Mouse (Mus musculus): ENCODE measurements around the gene Atrip. TPM values are rescaled to one million over a fixed set of nuclear protein-coding genes. Genes with fewer than 3 reads are reported as not detected.

Gene Atrip
- polyA plus RNA-seq (2015; fragmentation: Nextera tagmentation; extraction: Ambion mirVana): 27.8 and 32.4 TPM in 2 replicates

DNA sequence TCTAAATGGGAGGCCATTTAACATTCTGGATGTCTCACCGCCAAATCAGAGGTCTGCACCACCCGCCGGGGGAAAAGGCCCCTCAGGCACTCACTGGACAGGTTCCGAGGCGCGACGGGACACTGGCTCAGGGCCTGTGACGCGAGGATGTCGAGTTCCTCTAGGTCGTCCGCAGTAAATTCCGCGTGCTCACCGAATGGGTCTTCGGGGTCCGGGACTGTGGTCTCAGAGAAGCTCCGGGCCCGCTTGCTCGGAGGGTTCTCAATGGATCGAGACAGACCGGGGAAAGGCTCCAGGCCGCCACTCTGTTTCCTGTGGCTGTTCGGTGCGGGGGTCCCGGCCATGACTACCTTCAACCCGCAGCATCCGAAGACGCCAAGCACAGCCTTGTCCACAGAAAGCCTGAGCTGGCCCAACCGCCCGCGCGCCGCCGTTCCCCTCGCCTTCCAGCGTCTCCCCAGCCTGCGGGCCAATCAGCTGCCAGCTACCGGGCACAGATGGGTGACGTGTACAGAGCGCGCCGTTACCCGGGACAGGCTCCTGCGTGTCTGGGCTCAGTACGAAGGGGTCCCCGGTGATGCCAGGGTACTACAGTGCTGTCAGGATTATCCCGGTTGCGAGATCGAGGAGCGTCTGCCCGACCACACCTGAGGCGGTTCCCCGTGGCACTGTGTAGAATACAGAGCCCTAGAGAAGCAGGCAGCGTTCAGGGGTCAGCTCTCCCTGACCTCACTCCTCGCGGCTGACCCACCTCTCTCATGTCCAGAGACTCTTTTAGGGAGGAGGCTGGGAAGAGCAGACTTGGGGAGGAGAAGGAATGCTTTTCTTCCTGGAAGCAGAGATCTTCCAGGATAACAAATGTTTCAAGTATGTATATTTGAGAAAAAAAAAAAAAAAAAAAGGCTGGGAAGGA is at the start of gene Atrip:
Atrip (minus strand) TSS at position 464 of the 913 bp plus-strand sequence.
- H3K9ac ChIP-seq: peak within 1 kb of the TSS; percentile 88
- no peaks in the 10 kb centered on the region for H3K27me3 ChIP-seq
- H3K36me3 ChIP-seq: peaks cover 40% of the 10 kb centered on the region
- ATAC-seq (ENCODE audit: low FRiP score): peak; percentile 98
- H3K9me3 ChIP-seq: no peaks in the 10 kb centered on the region
- peak within 1 kb of the TSS; percentile 88 for H3K27ac ChIP-seq
- H3K4me3 ChIP-seq: peak within 1 kb of the TSS; percentile 70
- peak within 1 kb of the TSS; percentile 95 for H3K4me2 ChIP-seq
- peaks cover 29% of the 10 kb centered on the region for H3K4me1 ChIP-seq (replicated peaks)
- under 1% methylated on average over 57 of the region's 57 CpGs for WGBS

DNA sequence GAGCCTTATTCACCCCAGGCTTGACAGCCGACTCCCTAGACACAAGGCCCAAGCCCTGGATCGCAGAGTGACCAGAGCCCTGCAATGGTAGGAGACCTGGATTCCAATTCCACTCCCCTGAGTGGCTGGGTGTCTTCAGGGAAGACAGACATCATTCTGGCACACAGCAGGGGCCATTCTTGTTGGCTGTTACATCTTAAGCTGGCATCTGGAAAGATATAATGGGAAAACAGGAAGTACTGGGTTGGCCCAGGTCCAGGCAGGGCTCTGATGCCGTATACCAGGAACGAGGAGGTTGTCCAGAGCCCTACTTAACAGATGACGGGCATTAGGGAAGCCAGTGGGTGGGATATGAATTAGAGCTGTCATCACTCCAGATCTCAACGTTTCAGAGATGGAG is 49.3 kb upstream of the Atrip start:
- ATAC-seq (ENCODE audit: low FRiP score): peak; percentile 23; the same call in 1 of the 2 replicates
- Histone ChIP-seq H3K9me3 (no peaks in the 10 kb centered on the region), H3K9ac (no peak overlapping the region), H3K36me3 (peaks cover 26% of the 10 kb centered on the region), H3K4me3 (no peak overlapping the region), H3K27ac (no peak overlapping the region), H3K27me3 (no peaks in the 10 kb centered on the region), H3K4me1 (replicated peaks) (0 out of 2 replicates have a peak, but pooled peaks cover 4% of the 10 kb centered on the region), H3K4me2 (no peak overlapping the region)
- WGBS: 51% methylated on average over 6 of the region's 6 CpGs

- no peak overlapping the region for H3K4me3 ChIP-seq
- no peak overlapping the region for H3K4me2 ChIP-seq
- WGBS: 48% methylated on average over 2 of the region's 2 CpGs
- H3K9ac ChIP-seq: no peak overlapping the region
- H3K36me3 ChIP-seq: peaks cover 32% of the 10 kb centered on the region
- H3K27me3 ChIP-seq: no peaks in the 10 kb centered on the region
- no peak for ATAC-seq (ENCODE audit: low FRiP score)
- H3K27ac ChIP-seq: no peak overlapping the region
- H3K9me3 ChIP-seq: no peaks in the 10 kb centered on the region
- H3K4me1 ChIP-seq (replicated peaks): 0 out of 2 replicates have a peak, but pooled peaks cover 4% of the 10 kb centered on the region
These were observed 48.7 kb upstream of the Atrip start for GRCm38 (mm10) chr9:109122553-109123085.

- no peak for ATAC-seq (ENCODE audit: low FRiP score)
- H3K4me2 ChIP-seq: no peak overlapping the region
- 89% methylated on average over 6 of the region's 6 CpGs for WGBS
These were observed 47.0 kb upstream of the Atrip start for GRCm38 (mm10) chr9:109120956-109121355.

GRCm38 (mm10) chr9:109119571-109119970 is 45.6 kb upstream of the Atrip start:
- no peak for ATAC-seq (ENCODE audit: low FRiP score)
- no peak overlapping the region for H3K4me3 ChIP-seq
- H3K27me3 ChIP-seq: no peaks in the 10 kb centered on the region
- 0 out of 2 replicates have a peak, but pooled peaks cover 4% of the 10 kb centered on the region for H3K4me1 ChIP-seq (replicated peaks)
- 93% methylated on average over 9 of the region's 9 CpGs for WGBS
- H3K9me3 ChIP-seq: no peaks in the 10 kb centered on the region
- no peak overlapping the region for H3K4me2 ChIP-seq
- H3K36me3 ChIP-seq: peaks cover 63% of the 10 kb centered on the region
- H3K9ac ChIP-seq: no peak overlapping the region
- no peak overlapping the region for H3K27ac ChIP-seq

More at GRCm38 (mm10) chr9:109120956-109121355, 47.0 kb upstream of the Atrip start:
- H3K27ac ChIP-seq: no peak overlapping the region
- no peaks in the 10 kb centered on the region for H3K27me3 ChIP-seq
- H3K4me3 ChIP-seq: no peak overlapping the region
- H3K36me3 ChIP-seq: peaks cover 49% of the 10 kb centered on the region
- no peak overlapping the region for H3K9ac ChIP-seq
- H3K4me1 ChIP-seq (replicated peaks): 0 out of 2 replicates have a peak, but pooled peaks cover 4% of the 10 kb centered on the region
- H3K9me3 ChIP-seq: no peaks in the 10 kb centered on the region

DNA sequence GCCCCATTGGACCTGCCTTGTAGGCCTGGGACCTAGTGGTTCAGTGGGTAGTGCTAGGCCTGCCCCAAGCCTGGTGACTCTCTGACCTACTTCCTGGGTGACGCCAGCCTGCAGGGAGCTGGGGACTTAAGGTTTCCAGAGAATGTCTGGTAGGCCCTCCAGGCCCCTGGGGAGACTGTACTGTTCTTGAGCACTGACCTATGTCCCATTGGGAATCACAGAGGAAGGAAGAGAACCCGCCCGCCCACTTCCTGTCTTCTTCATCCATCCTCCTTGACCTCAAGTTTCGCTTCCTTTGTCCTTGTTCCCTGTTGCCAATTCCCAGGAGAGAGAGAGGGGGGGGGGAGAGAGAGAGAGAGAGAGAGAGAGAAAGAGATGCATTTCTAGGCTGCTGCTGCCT is 44.2 kb upstream of the Atrip start:
- H3K4me1 ChIP-seq (replicated peaks): 0 out of 2 replicates have a peak, but pooled peaks cover under 1% of the 10 kb centered on the region
- WGBS: 81% methylated on average over 4 of the region's 4 CpGs
- no peak overlapping the region for H3K4me3 ChIP-seq
- peaks cover 77% of the 10 kb centered on the region for H3K36me3 ChIP-seq
- peak overlapping the region; percentile 6; the same call in 1 of the 2 replicates for H3K27ac ChIP-seq
- ATAC-seq (ENCODE audit: low FRiP score): no peak
- H3K27me3 ChIP-seq: no peaks in the 10 kb centered on the region
- no peak overlapping the region for H3K4me2 ChIP-seq
- H3K9me3 ChIP-seq: no peaks in the 10 kb centered on the region
- H3K9ac ChIP-seq: no peak overlapping the region

DNA sequence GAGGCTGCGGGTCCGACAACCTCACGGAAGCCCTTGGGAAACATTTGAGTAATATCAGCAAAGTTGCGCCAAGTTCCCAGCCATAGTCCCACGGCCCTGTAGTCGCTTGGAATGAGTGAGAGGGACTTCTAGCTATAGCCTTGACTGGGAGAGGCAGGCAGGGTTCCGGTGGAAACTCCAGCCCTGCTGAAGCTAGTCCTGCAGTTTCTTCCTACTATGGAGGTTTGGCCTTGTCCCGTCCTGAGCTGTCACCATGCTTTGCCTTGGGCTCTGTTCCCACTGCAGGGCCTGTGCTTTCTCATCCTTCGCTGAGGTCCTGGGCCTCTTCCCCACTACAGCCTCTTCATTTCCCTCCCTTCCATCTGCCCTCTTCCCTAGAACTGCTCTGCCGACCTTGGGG is 42.3 kb upstream of the Atrip start:
- Histone ChIP-seq H3K9me3 (no peaks in the 10 kb centered on the region), H3K27me3 (no peaks in the 10 kb centered on the region), H3K9ac (no peak overlapping the region), H3K4me3 (no peak overlapping the region), H3K4me2 (no peak overlapping the region), H3K4me1 (replicated peaks) (no peaks in the 10 kb centered on the region), H3K27ac (no peak overlapping the region), H3K36me3 (peaks cover 96% of the 10 kb centered on the region)
- ATAC-seq (ENCODE audit: low FRiP score): no peak
- WGBS: 96% methylated on average over 10 of the region's 10 CpGs

GRCm38 (mm10) chr9:109114871-109115270 is 40.9 kb upstream of the Atrip start:
- Histone ChIP-seq H3K4me3 (no peak overlapping the region), H3K36me3 (peaks cover 100% of the 10 kb centered on the region), H3K27ac (no peak overlapping the region), H3K4me2 (no peak overlapping the region), H3K9ac (no peak overlapping the region), H3K4me1 (replicated peaks) (no peaks in the 10 kb centered on the region), H3K9me3 (no peaks in the 10 kb centered on the region), H3K27me3 (no peaks in the 10 kb centered on the region)
- no peak for ATAC-seq (ENCODE audit: low FRiP score)
- 83% methylated on average over 7 of the region's 7 CpGs for WGBS

DNA sequence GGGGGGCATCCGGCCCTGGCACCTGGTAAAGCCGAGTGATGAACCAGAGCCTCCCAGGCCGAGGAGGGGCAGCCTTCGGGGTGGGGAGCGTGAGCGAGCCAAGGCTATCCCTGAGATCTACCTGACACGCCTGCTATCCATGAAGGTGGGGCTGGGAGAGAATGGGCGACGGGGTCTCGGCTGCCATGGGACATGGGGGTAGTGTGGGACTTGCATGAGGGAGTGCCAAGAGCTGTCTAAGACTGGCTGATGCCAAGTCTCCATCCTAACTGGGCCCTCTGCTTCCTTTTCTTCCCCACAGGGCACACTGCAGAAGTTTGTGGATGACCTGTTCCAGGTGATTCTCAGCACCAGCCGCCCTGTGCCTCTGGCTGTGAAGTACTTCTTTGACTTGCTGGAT is 40.4 kb upstream of the Atrip start:
- Histone ChIP-seq H3K27me3 (no peaks in the 10 kb centered on the region), H3K9me3 (no peaks in the 10 kb centered on the region), H3K4me3 (no peak overlapping the region), H3K27ac (no peak overlapping the region), H3K4me1 (replicated peaks) (no peaks in the 10 kb centered on the region), H3K4me2 (no peak overlapping the region), H3K9ac (no peak overlapping the region), H3K36me3 (peaks cover 100% of the 10 kb centered on the region)
- ATAC-seq (ENCODE audit: low FRiP score): no peak
- 98% methylated on average over 11 of the region's 11 CpGs for WGBS

DNA sequence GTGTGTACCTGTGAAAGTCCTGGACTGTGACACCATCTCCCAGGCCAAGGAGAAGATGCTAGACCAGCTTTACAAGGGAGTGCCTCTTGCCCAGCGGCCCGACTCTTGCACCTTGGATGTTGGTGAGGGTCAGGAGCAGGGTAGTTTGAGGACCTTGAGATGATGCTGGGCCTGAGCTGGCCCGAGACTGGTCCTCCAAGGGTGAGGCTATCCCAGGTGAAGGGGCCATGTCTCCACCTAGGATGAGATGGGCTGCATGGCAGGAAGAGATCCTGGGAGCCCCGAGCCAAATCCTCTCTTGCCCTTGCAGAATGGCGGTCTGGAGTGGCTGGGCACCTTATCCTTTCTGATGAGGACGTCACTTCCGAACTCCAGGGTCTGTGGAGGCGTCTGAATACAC is 39.4 kb upstream of the Atrip start:
- ATAC-seq (ENCODE audit: low FRiP score): no peak
- Histone ChIP-seq H3K27me3 (no peaks in the 10 kb centered on the region), H3K27ac (no peak overlapping the region), H3K9me3 (no peaks in the 10 kb centered on the region), H3K36me3 (peaks cover 100% of the 10 kb centered on the region), H3K4me1 (replicated peaks) (no peaks in the 10 kb centered on the region), H3K9ac (no peak overlapping the region), H3K4me3 (no peak overlapping the region), H3K4me2 (no peak overlapping the region)
- 89% methylated on average over 8 of the region's 8 CpGs for WGBS

GRCm38 (mm10) chr9:109111591-109111990 is 37.7 kb upstream of the Atrip start:
- peaks cover 100% of the 10 kb centered on the region for H3K36me3 ChIP-seq
- H3K9me3 ChIP-seq: no peaks in the 10 kb centered on the region
- no peak overlapping the region for H3K4me2 ChIP-seq
- H3K4me3 ChIP-seq: no peak overlapping the region
- ATAC-seq (ENCODE audit: low FRiP score): no peak
- H3K27me3 ChIP-seq: no peaks in the 10 kb centered on the region
- WGBS: 94% methylated on average over 9 of the region's 9 CpGs
- H3K9ac ChIP-seq: no peak overlapping the region
- H3K27ac ChIP-seq: no peak overlapping the region
- no peaks in the 10 kb centered on the region for H3K4me1 ChIP-seq (replicated peaks)

DNA sequence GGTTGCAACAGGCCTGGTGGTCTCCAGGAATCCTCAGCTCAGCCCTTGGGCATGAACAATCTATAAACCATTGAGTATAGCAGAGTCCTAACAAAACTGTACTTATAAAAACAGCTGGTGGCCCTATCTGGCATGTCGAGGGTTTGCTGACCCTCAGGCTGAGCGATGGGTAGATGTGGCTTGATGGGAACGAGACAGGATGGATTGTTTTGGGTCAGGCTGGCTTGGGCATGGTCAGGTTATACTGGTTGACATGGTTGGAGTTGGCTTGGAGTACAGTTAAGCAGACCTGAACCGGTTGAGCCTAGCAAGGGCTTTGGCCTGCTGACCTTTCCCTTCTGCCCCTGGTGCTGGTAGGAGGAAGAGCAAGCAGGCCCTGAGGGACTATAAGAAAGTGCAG is 37.2 kb upstream of the Atrip start:
- no peak overlapping the region for H3K27ac ChIP-seq
- ATAC-seq (ENCODE audit: low FRiP score): no peak
- H3K36me3 ChIP-seq: peaks cover 100% of the 10 kb centered on the region
- 96% methylated on average over 4 of the region's 4 CpGs for WGBS
- no peak overlapping the region for H3K4me2 ChIP-seq
- no peaks in the 10 kb centered on the region for H3K9me3 ChIP-seq
- H3K9ac ChIP-seq: no peak overlapping the region
- no peak overlapping the region for H3K4me3 ChIP-seq
- no peaks in the 10 kb centered on the region for H3K27me3 ChIP-seq
- H3K4me1 ChIP-seq (replicated peaks): no peaks in the 10 kb centered on the region
